Mouse (Mus musculus): ENCODE results near the gene Rps19. TPM values are rescaled to one million over a fixed set of nuclear protein-coding genes. Genes with fewer than 3 reads are reported as not detected.

Rps19 gene
- polyA plus RNA-seq, 1 experiment from 2014 or later, result 2,138 TPM

Other genes with a start within 250 kb of the Rps19 start
- gene Lypd3, start 247.8 kb upstream of the Rps19 start, polyA plus RNA-seq (2014; fragmentation: Nextera tagmentation; extraction: Ambion mirVana), result 0.20 and 0.21 TPM in 2 replicates
- not detected in 2 replicates for gene Tex101, start 207.7 kb upstream of the Rps19 start, polyA plus RNA-seq (2014; fragmentation: Nextera tagmentation; extraction: Ambion mirVana)
- not detected in 2 replicates for gene BC049730, start 175.1 kb upstream of the Rps19 start, polyA plus RNA-seq (2014; fragmentation: Nextera tagmentation; extraction: Ambion mirVana)
- gene Gm4763, start 157.5 kb upstream of the Rps19 start, polyA plus RNA-seq (2014; fragmentation: Nextera tagmentation; extraction: Ambion mirVana), result not detected in 2 replicates
- gene Cd177, start 124.1 kb upstream of the Rps19 start, polyA plus RNA-seq (2014; fragmentation: Nextera tagmentation; extraction: Ambion mirVana), result 0.19 and 0.63 TPM in 2 replicates
- not detected in 2 replicates for gene Ceacam10, start 107.2 kb upstream of the Rps19 start, polyA plus RNA-seq (2014; fragmentation: Nextera tagmentation; extraction: Ambion mirVana)
- gene Gm9844, start 22.2 kb upstream of the Rps19 start, polyA plus RNA-seq (2014; fragmentation: Nextera tagmentation; extraction: Ambion mirVana), result 36.6 and 42.2 TPM in 2 replicates
- not detected in 2 replicates for gene Lypd4, start 14.4 kb upstream of the Rps19 start, polyA plus RNA-seq (2014; fragmentation: Nextera tagmentation; extraction: Ambion mirVana)
- gene Dmrtc2, start 14.3 kb upstream of the Rps19 start, polyA plus RNA-seq (2014; fragmentation: Nextera tagmentation; extraction: Ambion mirVana), result not detected in 2 replicates
- gene Cd79a, start 13.0 kb downstream of the Rps19 start, polyA plus RNA-seq (2014; fragmentation: Nextera tagmentation; extraction: Ambion mirVana), result not detected in 2 replicates
- 26.9 and 41.3 TPM in 2 replicates for gene Arhgef1, start 18.5 kb downstream of the Rps19 start, polyA plus RNA-seq (2014; fragmentation: Nextera tagmentation; extraction: Ambion mirVana)
- gene Gm4881, start 60.1 kb downstream of the Rps19 start, polyA plus RNA-seq (2014; fragmentation: Nextera tagmentation; extraction: Ambion mirVana), result 0.70 and 1.1 TPM in 2 replicates
- 240 and 248 TPM in 2 replicates for gene Rabac1, start 88.4 kb downstream of the Rps19 start, polyA plus RNA-seq (2014; fragmentation: Nextera tagmentation; extraction: Ambion mirVana)
- 122 and 183 TPM in 2 replicates for gene Atp1a3, start 121.6 kb downstream of the Rps19 start, polyA plus RNA-seq (2014; fragmentation: Nextera tagmentation; extraction: Ambion mirVana)
- 11.2 and 14.2 TPM in 2 replicates for gene Grik5, start 188.0 kb downstream of the Rps19 start, polyA plus RNA-seq (2014; fragmentation: Nextera tagmentation; extraction: Ambion mirVana)
- gene Zfp574, start 188.2 kb downstream of the Rps19 start, polyA plus RNA-seq (2014; fragmentation: Nextera tagmentation; extraction: Ambion mirVana), result 18.9 and 28.4 TPM in 2 replicates